Mouse (Mus musculus) embryonic facial prominence, embryonic 13.5 days (tissue): ENCODE results near the gene Phlpp1. TPM values are rescaled to one million over a fixed set of nuclear protein-coding genes. Genes with fewer than 3 reads are reported as not detected.

Experiments
- ATAC-seq: fragments of 200-750 bp; cut with Nextera tagmentation; 2 replicates; pipeline ENCODE4 v1.8.0; 2017; ENCODE audit warnings: low read depth; ENCODE audit not compliant: insufficient number of reproducible peaks, insufficient read depth, low FRiP score, low TSS enrichment
- H3K27ac ChIP-seq: fragments of 300-500 bp; sonication (generic); 2 replicates; pipeline ENCODE4 v1.5.1; 2015; ENCODE audit warnings: moderate library complexity, mild to moderate bottlenecking, inconsistent platforms
- H3K27me3 ChIP-seq: fragments of 300-500 bp; sonication (generic); 2 replicates; pipeline ENCODE4 v1.6.1; 2015; ENCODE audit warnings: mild to moderate bottlenecking, inconsistent platforms
- H3K36me3 ChIP-seq: fragments of 300-500 bp; sonication (generic); 2 replicates; pipeline ENCODE4 v1.6.1; 2015; ENCODE audit warnings: mild to moderate bottlenecking, inconsistent platforms
- H3K4me1 ChIP-seq: fragments of 300-500 bp; sonication (generic); 2 replicates; pipeline ENCODE4 v1.6.1; 2015; ENCODE audit warnings: inconsistent platforms
- H3K4me2 ChIP-seq: fragments of 300-500 bp; sonication (generic); 2 replicates; pipeline ENCODE4 v1.6.1; 2015; ENCODE audit warnings: moderate library complexity, mild to moderate bottlenecking, inconsistent platforms
- H3K4me3 ChIP-seq: fragments of 300-500 bp; sonication (generic); 2 replicates; pipeline ENCODE4 v1.5.1; 2015; ENCODE audit warnings: mild to moderate bottlenecking, inconsistent platforms
- H3K9ac ChIP-seq: fragments of 300-500 bp; sonication (generic); 2 replicates; pipeline ENCODE4 v1.6.1; 2015; ENCODE audit warnings: mild to moderate bottlenecking, inconsistent platforms
- H3K9me3 ChIP-seq: fragments of 300-500 bp; sonication (generic); 2 replicates; pipeline ENCODE4 v1.6.1; 2016; ENCODE audit warnings: inconsistent platforms
- WGBS: fragments of 180-500 bp; shearing (Covaris S2); methylation state at CpG from one replicate; pipeline ENCODE4 v1.1.7; 2015; ENCODE audit warnings: mixed read lengths; 5-methylcytosine and 5-hydroxymethylcytosine counted together
- polyA plus RNA-seq: library from polyadenylated mRNA; unstranded; fragments of >200 nt; fragmentation: Nextera tagmentation; extraction: Ambion mirVana; gene quantifications from 2 replicates; pipeline ENCODE4 v1.2.1, GENCODE M21; 2015

Gene Phlpp1
- polyA plus RNA-seq, 1 experiment from 2014 or later, result 3.4 TPM

DNA sequence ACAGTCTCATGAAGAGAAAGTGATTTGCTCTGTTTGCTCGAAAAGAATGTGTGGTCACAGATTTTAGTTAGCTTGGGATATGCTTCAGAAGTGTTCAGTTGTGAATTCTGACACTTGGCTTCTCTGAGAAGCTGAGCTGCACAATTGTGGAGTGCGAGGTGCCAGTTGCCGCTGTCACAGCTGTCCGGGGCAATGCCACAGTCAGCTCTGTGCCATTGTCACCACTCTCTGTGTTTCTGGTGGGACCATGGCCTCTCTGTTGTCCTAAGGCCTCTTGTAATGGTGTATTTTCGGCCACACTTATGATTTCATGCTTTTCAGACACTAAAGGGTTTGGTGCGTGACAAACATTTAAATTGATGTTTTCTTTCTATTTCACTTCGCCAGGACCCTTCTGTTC lies 55.1 kb downstream of the Phlpp1 start:
- Histone ChIP-seq H3K9me3 (peaks cover 6% of the 10 kb centered on the region; the same call in 1 of the 2 replicates), H3K4me3 (no peak overlapping the region), H3K27ac (no peak overlapping the region), H3K4me2 (no peak overlapping the region), H3K36me3 (no peaks in the 10 kb centered on the region; the same call in 1 of the 2 replicates), H3K4me1 (peaks cover 5% of the 10 kb centered on the region; the same call in 1 of the 2 replicates), H3K9ac (no peak overlapping the region), H3K27me3 (no peaks in the 10 kb centered on the region)
- 74% methylated on average over 7 of the region's 7 CpGs for WGBS
- no peak for ATAC-seq

DNA sequence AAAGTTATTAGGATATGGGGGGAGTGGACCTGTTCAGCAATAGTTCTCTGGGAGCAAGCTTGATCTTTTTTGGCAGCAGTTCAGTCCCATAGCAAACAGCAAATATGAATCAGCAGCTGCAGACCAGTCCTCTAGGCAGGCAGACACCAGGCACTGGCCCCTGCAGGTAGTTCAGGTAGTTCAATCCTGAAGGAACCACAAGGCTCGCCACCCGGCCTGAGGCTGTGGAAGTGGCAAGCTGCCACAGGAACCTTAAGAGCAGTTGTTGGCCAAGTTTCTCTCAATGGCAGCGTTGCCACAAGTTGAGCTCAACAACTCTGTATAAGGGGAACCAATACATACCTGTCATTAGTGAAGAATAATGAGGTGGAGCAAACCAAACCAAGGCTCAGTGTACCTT lies 58.8 kb downstream of the Phlpp1 start:
- no peak overlapping the region for H3K4me2 ChIP-seq
- no peaks in the 10 kb centered on the region for H3K36me3 ChIP-seq
- no peak for ATAC-seq
- H3K27ac ChIP-seq, result no peak overlapping the region
- WGBS, result 77% methylated on average over 3 of the region's 3 CpGs
- H3K9ac ChIP-seq, result no peak overlapping the region
- no peaks in the 10 kb centered on the region for H3K27me3 ChIP-seq
- H3K4me1 ChIP-seq, result no peaks in the 10 kb centered on the region
- no peak overlapping the region for H3K4me3 ChIP-seq
- H3K9me3 ChIP-seq, result no peaks in the 10 kb centered on the region

DNA sequence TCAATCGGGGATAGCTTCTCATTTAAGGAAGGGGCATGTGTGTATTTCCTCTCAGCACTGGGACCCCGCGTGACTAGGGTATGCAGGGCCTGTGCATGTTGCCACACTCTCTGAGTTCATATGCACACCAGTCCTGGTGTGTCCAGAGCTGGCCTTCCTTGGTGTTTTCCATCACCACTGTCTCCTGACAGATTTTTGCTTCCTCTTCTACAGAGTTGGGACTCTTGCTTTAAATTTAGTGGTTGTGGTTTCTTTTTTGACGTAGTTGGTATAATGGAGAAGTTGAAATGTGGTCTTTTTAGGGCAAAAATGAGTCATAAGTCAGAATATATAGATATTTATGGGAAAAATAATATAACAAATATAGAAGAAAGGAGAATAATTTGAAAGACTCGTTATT lies 59.8 kb downstream of the Phlpp1 start:
- Histone ChIP-seq H3K27ac (no peak overlapping the region), H3K4me3 (no peak overlapping the region), H3K4me1 (no peaks in the 10 kb centered on the region), H3K27me3 (no peaks in the 10 kb centered on the region), H3K4me2 (no peak overlapping the region), H3K9ac (no peak overlapping the region), H3K9me3 (no peaks in the 10 kb centered on the region), H3K36me3 (no peaks in the 10 kb centered on the region)
- no peak for ATAC-seq
- WGBS, result 86% methylated on average over 5 of the region's 5 CpGs

DNA sequence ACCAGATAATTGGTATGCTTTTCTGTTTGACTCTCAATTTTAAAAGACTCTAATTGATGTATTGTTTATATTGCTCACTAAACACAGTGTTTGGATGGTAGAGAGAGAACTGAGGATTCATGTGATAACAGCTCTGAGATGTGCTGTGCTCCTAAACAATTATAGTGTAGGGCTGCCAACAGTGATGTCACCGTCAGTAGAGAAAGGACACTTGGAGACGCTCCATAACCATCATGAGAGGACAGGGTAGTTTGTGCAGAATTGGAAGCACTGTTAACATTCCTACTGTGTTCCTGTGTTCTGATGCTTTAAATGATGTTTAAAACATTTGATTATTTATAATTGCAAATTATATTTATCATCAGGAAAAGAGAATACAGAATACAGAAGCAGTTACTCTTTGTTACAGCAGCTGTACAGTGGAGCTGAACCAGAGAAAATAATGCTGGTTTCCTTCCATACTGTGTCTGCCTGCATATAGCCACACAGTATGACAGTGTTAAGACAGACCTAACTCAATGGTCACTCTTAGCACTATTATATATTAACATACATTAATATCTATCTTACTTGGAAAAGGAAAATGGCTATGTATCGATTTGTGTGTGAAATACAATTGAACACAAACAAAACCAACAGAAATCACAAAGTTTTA lies 60.4 kb downstream of the Phlpp1 start:
- Histone ChIP-seq H3K36me3 (no peaks in the 10 kb centered on the region), H3K4me3 (no peak overlapping the region), H3K9ac (no peak overlapping the region), H3K9me3 (no peaks in the 10 kb centered on the region), H3K4me2 (no peak overlapping the region), H3K27ac (no peak overlapping the region), H3K4me1 (no peaks in the 10 kb centered on the region), H3K27me3 (no peaks in the 10 kb centered on the region)
- WGBS, result 87% methylated on average over 3 of the region's 3 CpGs
- ATAC-seq, result no peak

DNA sequence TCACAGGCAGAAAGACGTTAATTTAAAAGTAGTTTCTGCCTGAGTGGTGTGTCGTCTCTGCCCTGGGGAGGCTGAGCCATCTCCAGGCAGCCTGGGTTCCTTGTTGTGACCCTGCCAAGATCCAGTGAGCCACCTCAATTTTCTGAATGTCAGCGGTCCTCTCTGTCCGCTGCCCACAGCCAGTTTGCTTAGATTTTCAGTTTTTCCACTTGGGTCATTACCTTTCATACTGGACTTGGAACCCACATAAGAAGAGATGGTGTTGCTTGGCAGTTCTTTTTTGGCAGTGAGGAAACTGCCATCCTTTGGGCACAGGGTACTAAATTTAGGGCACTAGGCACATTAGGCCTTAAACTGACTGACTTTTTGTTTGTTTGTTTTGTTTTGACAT lies 60.9 kb downstream of the Phlpp1 start:
- Histone ChIP-seq H3K9me3 (no peaks in the 10 kb centered on the region), H3K36me3 (no peaks in the 10 kb centered on the region), H3K27ac (no peak overlapping the region), H3K9ac (no peak overlapping the region), H3K4me1 (0 out of 2 replicates have a peak, but pooled peaks cover 3% of the 10 kb centered on the region), H3K27me3 (no peaks in the 10 kb centered on the region), H3K4me2 (no peak overlapping the region), H3K4me3 (no peak overlapping the region)
- no peak for ATAC-seq
- WGBS, result 91% methylated on average over 4 of the region's 4 CpGs

DNA sequence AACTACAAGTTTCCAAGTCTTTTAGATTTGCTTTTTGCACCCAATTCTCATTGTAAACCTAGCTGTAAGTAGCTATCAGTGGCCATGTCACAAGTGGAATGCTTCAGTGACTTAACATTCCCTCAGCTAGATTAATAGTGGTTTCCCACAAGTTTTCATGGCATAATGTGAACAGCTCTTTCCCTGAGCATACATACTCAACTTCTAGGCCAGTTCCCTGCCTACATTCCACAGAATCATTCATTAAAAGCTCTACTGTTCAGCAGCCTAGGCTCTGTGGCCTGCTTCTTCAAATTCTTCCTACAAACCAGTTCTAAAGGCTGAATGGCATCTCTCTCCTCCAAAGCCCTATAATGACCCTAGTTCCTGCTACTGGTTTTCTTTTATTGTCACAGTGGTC lies 65.4 kb downstream of the Phlpp1 start:
- H3K36me3 ChIP-seq, result no peaks in the 10 kb centered on the region
- no peaks in the 10 kb centered on the region for H3K27me3 ChIP-seq
- H3K4me1 ChIP-seq, result peaks cover 12% of the 10 kb centered on the region
- no peak overlapping the region for H3K9ac ChIP-seq
- H3K27ac ChIP-seq, result no peak overlapping the region
- no peak overlapping the region for H3K4me2 ChIP-seq
- H3K9me3 ChIP-seq, result no peaks in the 10 kb centered on the region
- H3K4me3 ChIP-seq, result no peak overlapping the region
- ATAC-seq, result no peak

DNA sequence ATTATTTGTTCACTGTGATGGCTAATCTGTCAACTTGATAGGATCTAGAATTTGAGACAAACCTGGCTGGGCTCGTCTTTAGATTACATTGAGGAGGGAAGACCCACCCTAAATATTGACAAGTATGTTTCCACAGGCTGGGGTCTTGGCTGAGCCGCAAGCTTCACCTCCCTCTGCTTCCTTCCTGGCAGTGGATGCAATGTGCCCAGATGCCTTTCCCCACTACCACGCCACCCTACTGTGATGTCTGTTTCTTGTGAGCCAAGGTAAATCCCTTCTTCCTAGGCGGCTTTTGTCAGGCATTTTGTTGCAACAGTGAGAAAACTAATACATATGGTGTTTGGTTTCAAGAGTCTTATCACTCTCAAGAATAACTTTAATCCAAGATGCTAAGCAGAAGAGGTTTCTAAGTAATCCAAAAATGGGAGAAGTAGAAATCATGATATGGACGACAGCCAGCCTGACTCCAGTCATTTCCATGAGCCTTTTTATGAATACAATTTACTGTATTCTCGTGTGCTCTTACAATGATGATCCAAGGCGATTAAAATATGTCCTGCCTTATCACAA lies 68.6 kb downstream of the Phlpp1 start:
- 72% methylated on average over 7 of the region's 7 CpGs for WGBS

DNA sequence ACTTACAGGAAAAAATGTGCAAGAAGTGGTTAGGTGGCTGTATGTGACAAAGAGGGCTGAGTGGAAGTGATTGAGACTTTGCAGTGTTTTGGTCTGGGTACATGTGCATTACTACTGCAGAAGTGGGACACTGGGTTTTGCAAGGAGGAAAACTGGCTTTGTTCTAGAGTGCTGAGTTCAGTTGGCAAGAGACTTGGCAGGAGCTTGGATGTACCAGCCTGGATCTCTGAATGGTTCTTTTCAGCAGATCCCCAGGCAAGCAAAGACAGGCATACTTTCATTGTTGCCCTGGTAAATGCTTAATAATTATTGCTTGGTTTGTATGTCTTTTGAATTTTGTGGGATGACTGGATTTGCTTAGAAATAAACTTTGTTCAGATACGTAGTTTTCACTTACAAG lies 69.5 kb downstream of the Phlpp1 start:
- H3K9ac ChIP-seq, result no peak overlapping the region
- H3K4me3 ChIP-seq, result no peak overlapping the region
- H3K27ac ChIP-seq, result no peak overlapping the region
- no peaks in the 10 kb centered on the region for H3K27me3 ChIP-seq
- H3K4me1 ChIP-seq, result peaks cover 15% of the 10 kb centered on the region
- WGBS, result 70% methylated on average over 1 of the region's 1 CpGs
- no peak overlapping the region for H3K4me2 ChIP-seq
- H3K36me3 ChIP-seq, result no peaks in the 10 kb centered on the region
- H3K9me3 ChIP-seq, result no peaks in the 10 kb centered on the region
- ATAC-seq, result no peak

More for the DNA sequence above, 68.6 kb downstream of the Phlpp1 start:
- peaks cover 15% of the 10 kb centered on the region for H3K4me1 ChIP-seq
- H3K9me3 ChIP-seq, result no peaks in the 10 kb centered on the region
- H3K36me3 ChIP-seq, result no peaks in the 10 kb centered on the region
- ATAC-seq, result no peak
- H3K27me3 ChIP-seq, result no peaks in the 10 kb centered on the region
- H3K27ac ChIP-seq, result no peak overlapping the region
- H3K4me3 ChIP-seq, result no peak overlapping the region
- no peak overlapping the region for H3K4me2 ChIP-seq
- no peak overlapping the region for H3K9ac ChIP-seq

DNA sequence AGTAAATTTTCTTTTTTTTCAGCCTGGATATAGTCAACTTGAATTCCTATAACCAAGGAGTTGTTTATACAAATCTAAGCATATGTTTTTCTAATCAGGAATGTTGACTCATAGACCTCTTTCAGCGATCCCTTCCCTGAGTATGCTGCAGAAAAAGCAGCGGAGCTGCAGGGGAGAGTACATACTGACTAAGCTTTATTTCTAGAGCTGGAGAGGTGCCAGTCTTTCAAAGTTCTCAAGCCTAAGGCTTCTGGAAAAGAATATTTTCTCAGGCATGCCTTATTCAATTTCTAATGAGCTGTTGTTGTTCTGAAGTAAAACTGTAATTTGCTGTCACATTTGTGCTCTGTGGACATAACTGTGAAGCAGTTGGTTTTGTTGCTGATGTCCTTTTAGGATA lies 70.6 kb downstream of the Phlpp1 start:
- WGBS, result 21% methylated on average over 2 of the region's 2 CpGs
- ATAC-seq, result no peak
- peaks cover 14% of the 10 kb centered on the region for H3K4me1 ChIP-seq

DNA sequence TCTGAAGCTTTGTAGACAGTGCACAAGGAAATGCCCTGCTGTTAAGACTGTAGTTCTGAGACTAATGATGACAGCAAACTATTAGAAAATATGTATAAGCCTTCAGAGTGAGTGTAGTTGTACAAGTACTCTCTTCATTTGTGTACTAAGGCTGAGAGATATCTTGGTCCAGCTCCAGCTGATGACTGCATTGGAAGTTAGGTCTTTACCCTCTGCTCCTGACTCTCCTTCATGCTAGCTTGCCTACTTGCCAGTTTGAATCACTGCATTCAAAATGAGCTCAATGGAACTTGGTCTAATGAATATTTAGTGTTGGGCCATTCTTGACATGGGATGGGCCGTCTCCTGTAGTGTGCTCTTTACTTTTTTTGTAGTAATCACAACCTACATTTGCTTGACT lies 71.8 kb downstream of the Phlpp1 start:
- 94% methylated on average over 1 of the region's 1 CpGs for WGBS
- H3K27ac ChIP-seq, result no peak overlapping the region
- ATAC-seq, result no peak
- no peaks in the 10 kb centered on the region for H3K27me3 ChIP-seq
- H3K9ac ChIP-seq, result no peak overlapping the region
- H3K36me3 ChIP-seq, result no peaks in the 10 kb centered on the region
- no peaks in the 10 kb centered on the region for H3K9me3 ChIP-seq
- H3K4me1 ChIP-seq, result peaks cover 12% of the 10 kb centered on the region
- H3K4me2 ChIP-seq, result no peak overlapping the region
- H3K4me3 ChIP-seq, result no peak overlapping the region

More for the DNA sequence above, 70.6 kb downstream of the Phlpp1 start:
- no peak overlapping the region for H3K4me3 ChIP-seq
- H3K27ac ChIP-seq, result no peak overlapping the region
- no peaks in the 10 kb centered on the region for H3K27me3 ChIP-seq
- H3K9ac ChIP-seq, result no peak overlapping the region
- H3K9me3 ChIP-seq, result no peaks in the 10 kb centered on the region
- no peak overlapping the region for H3K4me2 ChIP-seq
- no peaks in the 10 kb centered on the region for H3K36me3 ChIP-seq

DNA sequence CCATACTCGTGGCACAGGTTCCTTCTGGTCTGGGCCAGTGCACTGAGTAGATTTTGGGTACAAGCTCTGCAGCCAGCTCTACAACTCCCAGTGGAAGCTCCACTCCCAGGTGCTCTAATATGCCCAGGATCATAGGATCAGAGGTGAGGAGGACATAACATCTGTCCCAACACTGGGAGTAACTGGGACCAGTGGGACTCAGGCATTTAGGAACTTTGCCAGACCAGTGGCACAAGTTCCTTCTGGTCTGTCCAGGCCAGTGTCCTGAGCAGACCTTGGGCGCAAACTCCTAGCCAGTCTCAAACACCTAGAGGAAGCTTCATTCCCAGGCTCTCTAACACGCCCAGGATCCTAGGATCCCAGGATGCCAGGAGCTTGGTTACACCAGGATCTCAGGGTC lies 72.7 kb downstream of the Phlpp1 start:
- WGBS, result 87% methylated on average over 3 of the region's 3 CpGs

DNA sequence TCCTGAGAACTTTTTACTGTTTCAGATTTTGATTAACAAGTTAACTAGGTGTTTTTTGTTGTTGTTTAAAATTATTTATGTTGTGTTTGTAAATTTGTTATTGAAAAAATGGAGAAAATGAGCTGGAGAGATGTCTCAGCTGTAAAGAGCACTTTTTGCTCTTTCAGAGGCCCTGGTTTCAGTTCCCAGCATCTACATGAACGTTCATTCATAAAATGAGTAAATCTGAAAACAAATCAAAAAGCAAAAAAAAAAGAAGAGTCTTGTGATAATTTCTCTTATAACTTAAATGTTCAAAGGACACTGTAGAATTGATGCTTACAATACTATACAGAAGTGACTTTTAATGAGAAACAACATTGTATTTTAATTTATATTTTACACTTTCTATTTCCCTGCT lies 82.5 kb downstream of the Phlpp1 start:
- Histone ChIP-seq H3K9me3 (no peaks in the 10 kb centered on the region), H3K4me1 (no peaks in the 10 kb centered on the region), H3K4me3 (no peak overlapping the region), H3K9ac (no peak overlapping the region), H3K27ac (no peak overlapping the region), H3K36me3 (no peaks in the 10 kb centered on the region), H3K27me3 (no peaks in the 10 kb centered on the region), H3K4me2 (no peak overlapping the region)
- 94% methylated on average over 1 of the region's 1 CpGs for WGBS
- no peak for ATAC-seq

More for the DNA sequence above, 72.7 kb downstream of the Phlpp1 start:
- Histone ChIP-seq H3K4me2 (no peak overlapping the region), H3K27me3 (no peaks in the 10 kb centered on the region), H3K9ac (no peak overlapping the region), H3K27ac (no peak overlapping the region), H3K4me1 (peaks cover 12% of the 10 kb centered on the region), H3K36me3 (no peaks in the 10 kb centered on the region), H3K9me3 (no peaks in the 10 kb centered on the region), H3K4me3 (no peak overlapping the region)
- no peak for ATAC-seq
